Mouse (Mus musculus): ENCODE results near the gene 4930558K02Rik. TPM values are rescaled to one million over a fixed set of nuclear protein-coding genes. Genes with fewer than 3 reads are reported as not detected.

The 4930558K02Rik gene
- polyA plus RNA-seq, 1 experiment from 2014 or later, result not detected

DNA sequence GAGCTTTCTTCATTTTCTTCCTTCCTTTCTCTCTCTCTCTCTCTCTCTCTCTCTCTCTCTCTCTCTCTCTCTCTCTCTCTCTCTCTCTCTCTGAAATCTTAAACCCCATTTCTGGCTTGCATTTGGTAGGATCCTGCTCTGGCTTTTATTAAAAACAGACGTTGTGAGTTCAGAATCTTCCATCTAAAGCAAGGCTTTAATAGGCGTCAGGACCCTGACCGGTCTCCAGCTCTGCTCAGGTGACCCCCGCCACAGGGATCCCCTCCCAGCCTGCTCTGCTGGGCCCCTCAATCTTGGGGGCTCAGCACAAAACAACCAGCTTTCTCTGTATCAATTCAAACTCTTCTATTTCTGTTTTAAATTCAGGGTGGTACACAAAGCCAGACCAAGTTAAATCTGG, 28.8 kb upstream of the 4930558K02Rik start:
- peaks cover 29% of the 10 kb centered on the region for H3K4me1 ChIP-seq (replicated peaks)
- no peak overlapping the region for H3K9ac ChIP-seq
- H3K9me3 ChIP-seq, result no peaks in the 10 kb centered on the region
- no peak for ATAC-seq (ENCODE audit: low FRiP score)
- peak overlapping the region; percentile 44; the same call in 1 of the 2 replicates for H3K27ac ChIP-seq
- H3K27me3 ChIP-seq, result no peaks in the 10 kb centered on the region
- WGBS, result 84% methylated on average over 4 of the region's 4 CpGs
- no peak overlapping the region for H3K4me2 ChIP-seq
- H3K4me3 ChIP-seq, result no peak overlapping the region
- peaks cover 12% of the 10 kb centered on the region for H3K36me3 ChIP-seq

- H3K4me2 ChIP-seq, result no peak overlapping the region
- 83% methylated on average over 9 of the region's 9 CpGs for WGBS
- H3K9ac ChIP-seq, result no peak overlapping the region
- no peak for ATAC-seq (ENCODE audit: low FRiP score)
- peaks cover 37% of the 10 kb centered on the region for H3K4me1 ChIP-seq (replicated peaks)
- H3K27ac ChIP-seq, result no peak overlapping the region
- H3K36me3 ChIP-seq, result peaks cover 6% of the 10 kb centered on the region
- no peaks in the 10 kb centered on the region for H3K27me3 ChIP-seq
- H3K4me3 ChIP-seq, result no peak overlapping the region
- H3K9me3 ChIP-seq, result no peaks in the 10 kb centered on the region
Observed at GRCm38 (mm10) chr1:162006109-162006508, 26.7 kb upstream of the 4930558K02Rik start.

DNA sequence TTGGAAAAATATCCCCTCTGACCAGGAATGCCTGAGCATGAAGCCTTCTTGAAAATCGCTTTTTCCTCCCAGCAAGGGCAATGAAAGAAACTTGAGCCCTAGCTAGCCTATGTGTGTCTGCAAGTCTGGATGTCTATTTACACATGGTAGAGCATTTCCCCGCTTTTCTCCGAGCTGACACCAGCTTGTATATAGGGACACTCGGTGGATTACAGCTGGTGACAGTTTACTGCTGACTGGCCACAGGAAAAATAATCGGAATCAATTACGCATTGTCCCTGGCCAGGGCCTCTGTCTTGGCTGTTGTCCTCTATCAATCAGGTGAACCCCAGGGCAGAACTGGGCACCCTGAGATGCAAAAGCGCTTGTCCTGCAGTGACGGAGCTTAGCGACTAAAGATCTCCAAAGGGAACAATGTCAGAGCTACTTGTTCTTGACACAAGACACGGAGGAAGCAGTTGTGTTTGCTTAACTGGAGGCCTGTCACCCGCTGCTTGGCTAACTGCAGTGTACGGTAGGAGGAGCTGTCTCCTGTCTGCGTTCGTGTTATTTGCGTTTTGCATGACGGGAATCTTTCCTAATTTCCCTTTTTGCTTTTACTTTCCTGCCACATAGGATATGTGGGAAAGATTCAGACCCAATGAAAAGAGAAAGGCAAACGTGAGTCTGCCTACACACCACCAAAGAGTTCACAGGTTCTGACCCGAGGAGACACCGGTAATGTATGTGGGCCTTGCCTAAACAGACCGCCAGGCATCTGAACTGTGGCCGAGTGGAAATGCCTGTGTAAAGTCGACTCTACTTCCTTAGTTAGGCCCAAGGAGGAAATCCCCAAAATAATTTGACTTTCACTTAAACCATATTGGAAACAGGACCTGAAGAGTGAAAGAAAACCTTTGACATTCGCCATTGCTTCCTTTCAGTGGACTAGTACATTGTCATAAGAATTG, 25.7 kb upstream of the 4930558K02Rik start:
- Histone ChIP-seq H3K4me3 (no peak overlapping the region), H3K4me1 (replicated peaks) (peaks cover 43% of the 10 kb centered on the region), H3K9me3 (no peaks in the 10 kb centered on the region), H3K27ac (peak overlapping the region; percentile 62), H3K9ac (peak overlapping the region; percentile 51; the same call in 1 of the 2 replicates), H3K36me3 (no peaks in the 10 kb centered on the region; the same call in 1 of the 2 replicates), H3K27me3 (no peaks in the 10 kb centered on the region), H3K4me2 (peak overlapping the region; percentile 29; the same call in 1 of the 2 replicates)
- ATAC-seq (ENCODE audit: low FRiP score), result peak; percentile 57; the same call in 1 of the 2 replicates
- WGBS, result 40% methylated on average over 23 of the region's 23 CpGs

- H3K36me3 ChIP-seq, result no peaks in the 10 kb centered on the region
- H3K9ac ChIP-seq, result no peak overlapping the region
- ATAC-seq (ENCODE audit: low FRiP score), result no peak
- 0 out of 2 replicates have a peak overlapping the region, but pooled peaks have one; percentile 29 for H3K4me2 ChIP-seq
- H3K27ac ChIP-seq, result peak overlapping the region; percentile 62; the same call in 1 of the 2 replicates
- 40% methylated on average over 7 of the region's 7 CpGs for WGBS
- H3K4me3 ChIP-seq, result no peak overlapping the region
- H3K9me3 ChIP-seq, result no peaks in the 10 kb centered on the region
- H3K4me1 ChIP-seq (replicated peaks), result peaks cover 47% of the 10 kb centered on the region
- no peaks in the 10 kb centered on the region for H3K27me3 ChIP-seq
Observed at GRCm38 (mm10) chr1:162004518-162004780, 25.0 kb upstream of the 4930558K02Rik start.

GRCm38 (mm10) chr1:162003729-162004517, 24.5 kb upstream of the 4930558K02Rik start:
- Histone ChIP-seq H3K4me3 (no peak overlapping the region), H3K27ac (peak overlapping the region; percentile 62; the same call in 1 of the 2 replicates), H3K36me3 (no peaks in the 10 kb centered on the region), H3K27me3 (no peaks in the 10 kb centered on the region), H3K4me1 (replicated peaks) (peaks cover 48% of the 10 kb centered on the region), H3K9ac (no peak overlapping the region), H3K9me3 (no peaks in the 10 kb centered on the region), H3K4me2 (no peak overlapping the region)
- 60% methylated on average over 14 of the region's 14 CpGs for WGBS
- ATAC-seq (ENCODE audit: low FRiP score), result no peak

DNA sequence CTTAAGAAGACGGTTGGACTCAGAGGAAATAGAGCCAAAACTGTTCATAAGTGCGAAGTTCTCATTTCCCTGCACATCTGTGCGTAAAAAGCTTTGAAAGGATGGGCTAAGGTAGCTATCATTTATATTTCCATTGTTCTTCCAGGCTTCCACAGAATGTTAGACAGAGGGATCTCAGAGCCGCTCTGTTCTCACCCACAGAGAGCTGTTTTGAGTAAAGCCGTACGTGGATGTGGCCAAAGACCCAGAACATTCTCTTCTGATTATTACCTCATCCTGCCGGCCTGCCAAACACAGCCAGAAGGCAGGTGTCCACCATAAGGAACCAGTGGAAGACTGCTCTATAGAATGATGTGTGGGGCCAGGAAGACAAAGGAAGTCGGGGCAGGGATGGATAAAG, 21.9 kb upstream of the 4930558K02Rik start:
- H3K4me2 ChIP-seq, result no peak overlapping the region
- H3K4me3 ChIP-seq, result no peak overlapping the region
- no peak for ATAC-seq (ENCODE audit: low FRiP score)
- H3K9ac ChIP-seq, result no peak overlapping the region
- 66% methylated on average over 8 of the region's 8 CpGs for WGBS
- H3K4me1 ChIP-seq (replicated peaks), result peaks cover 42% of the 10 kb centered on the region
- H3K36me3 ChIP-seq, result no peaks in the 10 kb centered on the region
- no peaks in the 10 kb centered on the region for H3K9me3 ChIP-seq
- no peaks in the 10 kb centered on the region for H3K27me3 ChIP-seq
- no peak overlapping the region for H3K27ac ChIP-seq

DNA sequence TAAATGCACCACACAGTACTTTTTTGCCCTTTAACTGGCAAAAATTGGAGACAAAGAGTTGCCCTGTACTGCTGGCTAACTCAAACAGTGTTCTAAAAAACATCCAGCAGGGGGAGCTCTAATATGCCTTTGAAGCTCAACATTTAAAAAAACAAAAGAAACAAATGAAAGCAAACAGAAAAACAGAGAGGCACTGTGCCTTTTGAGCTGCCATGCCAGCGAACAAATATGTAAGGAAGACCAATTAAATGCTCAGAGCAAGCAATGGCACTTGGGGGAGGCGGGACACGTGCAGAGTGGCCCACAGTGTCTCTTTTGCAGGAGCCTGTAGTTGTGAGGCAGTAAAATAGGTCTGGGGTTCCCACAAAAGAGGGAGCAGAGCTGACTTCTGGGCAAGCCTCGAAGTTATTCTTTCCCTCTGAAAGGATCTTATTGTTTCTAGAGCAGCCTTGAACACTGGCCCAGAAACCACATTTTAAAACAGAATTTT, 20.5 kb upstream of the 4930558K02Rik start:
- H3K4me3 ChIP-seq, result no peak overlapping the region
- peak overlapping the region; percentile 75 for H3K27ac ChIP-seq
- peak overlapping the region; percentile 40 for H3K4me2 ChIP-seq
- 2% methylated on average over 4 of the region's 4 CpGs for WGBS
- no peaks in the 10 kb centered on the region for H3K36me3 ChIP-seq
- peaks cover 36% of the 10 kb centered on the region for H3K4me1 ChIP-seq (replicated peaks)
- H3K9ac ChIP-seq, result 0 out of 2 replicates have a peak overlapping the region, but pooled peaks have one; percentile 51
- peak; percentile 90 for ATAC-seq (ENCODE audit: low FRiP score)
- H3K27me3 ChIP-seq, result no peaks in the 10 kb centered on the region
- H3K9me3 ChIP-seq, result no peaks in the 10 kb centered on the region

- ATAC-seq (ENCODE audit: low FRiP score), result 0 out of 2 replicates have a peak, but pooled peaks have one; percentile 9
- Histone ChIP-seq H3K9me3 (no peaks in the 10 kb centered on the region), H3K4me3 (no peak overlapping the region), H3K4me1 (replicated peaks) (peaks cover 30% of the 10 kb centered on the region), H3K9ac (peak overlapping the region; percentile 51), H3K27ac (peak overlapping the region; percentile 75), H3K4me2 (no peak overlapping the region), H3K27me3 (no peaks in the 10 kb centered on the region), H3K36me3 (no peaks in the 10 kb centered on the region)
- WGBS, result 36% methylated on average over 5 of the region's 5 CpGs
Observed at GRCm38 (mm10) chr1:161999338-161999737, 19.9 kb upstream of the 4930558K02Rik start.

DNA sequence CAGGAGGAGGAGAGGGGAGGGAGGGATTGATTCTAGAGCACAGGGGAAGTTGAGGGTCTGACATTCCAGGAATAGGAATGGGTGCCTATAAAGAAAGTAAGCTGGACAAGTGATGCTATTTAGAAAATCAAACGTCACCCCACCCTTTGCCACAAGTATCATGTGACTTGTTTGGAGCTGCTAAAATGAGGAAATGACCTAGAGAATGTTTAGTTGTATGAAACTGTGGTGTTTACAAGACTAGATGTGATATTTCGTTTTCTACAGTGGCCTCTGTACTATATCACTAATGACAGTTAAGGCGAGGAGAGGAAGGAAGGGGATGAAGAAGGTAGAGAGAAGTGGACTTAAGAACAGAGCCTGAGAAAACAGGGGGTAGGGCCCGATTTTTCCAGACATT, 19.3 kb upstream of the 4930558K02Rik start:
- H3K36me3 ChIP-seq, result no peaks in the 10 kb centered on the region
- H3K4me1 ChIP-seq (replicated peaks), result peaks cover 25% of the 10 kb centered on the region
- H3K27me3 ChIP-seq, result no peaks in the 10 kb centered on the region
- H3K4me2 ChIP-seq, result no peak overlapping the region
- no peaks in the 10 kb centered on the region for H3K9me3 ChIP-seq
- ATAC-seq (ENCODE audit: low FRiP score), result no peak
- H3K9ac ChIP-seq, result no peak overlapping the region
- no peak overlapping the region for H3K27ac ChIP-seq
- WGBS, result 83% methylated on average over 4 of the region's 4 CpGs
- H3K4me3 ChIP-seq, result no peak overlapping the region

- H3K4me1 ChIP-seq (replicated peaks), result peaks cover 5% of the 10 kb centered on the region
- H3K4me2 ChIP-seq, result no peak overlapping the region
- no peak overlapping the region for H3K4me3 ChIP-seq
- no peak for ATAC-seq (ENCODE audit: low FRiP score)
- H3K27me3 ChIP-seq, result no peaks in the 10 kb centered on the region
- no peaks in the 10 kb centered on the region for H3K36me3 ChIP-seq
- H3K9ac ChIP-seq, result no peak overlapping the region
- H3K27ac ChIP-seq, result no peak overlapping the region
- WGBS, result 97% methylated on average over 7 of the region's 7 CpGs
- H3K9me3 ChIP-seq, result no peaks in the 10 kb centered on the region
Observed at GRCm38 (mm10) chr1:161992389-161992788, 13.0 kb upstream of the 4930558K02Rik start.

GRCm38 (mm10) chr1:161991846-161992245, 12.4 kb upstream of the 4930558K02Rik start:
- no peaks in the 10 kb centered on the region for H3K36me3 ChIP-seq
- ATAC-seq (ENCODE audit: low FRiP score), result no peak
- H3K4me3 ChIP-seq, result no peak overlapping the region
- 92% methylated on average over 11 of the region's 11 CpGs for WGBS
- no peaks in the 10 kb centered on the region for H3K27me3 ChIP-seq
- no peak overlapping the region for H3K4me2 ChIP-seq
- no peaks in the 10 kb centered on the region for H3K9me3 ChIP-seq
- no peak overlapping the region for H3K27ac ChIP-seq
- no peak overlapping the region for H3K9ac ChIP-seq
- H3K4me1 ChIP-seq (replicated peaks), result peaks cover 5% of the 10 kb centered on the region
